Mouse (Mus musculus): Measurements from ENCODE around the gene Ankrd28. TPM values are rescaled to one million over a fixed set of nuclear protein-coding genes. Genes with fewer than 3 reads are reported as not detected.

Ankrd28 gene
- polyA plus RNA-seq, 1 experiment from 2014 or later: 20.1 TPM

GRCm38 (mm10) chr14:31709343-31709742, 121.1 kb downstream of the Ankrd28 start:
- WGBS (ENCODE audit: missing documents): 78% methylated on average over 1 of the region's 1 CpGs
- peaks cover 48% of the 10 kb centered on the region for H3K36me3 ChIP-seq (ENCODE audit: inconsistent target)
- H3K79me2 ChIP-seq (ENCODE audit: inconsistent target): no peaks in the 10 kb centered on the region
- no peak overlapping the region for H3K27ac ChIP-seq
- H3K4me3 ChIP-seq (ENCODE audit: inconsistent target): no peak overlapping the region

- Histone ChIP-seq H3K4me3 (ENCODE audit: inconsistent target) (no peak overlapping the region), H3K36me3 (ENCODE audit: inconsistent target) (peaks cover 38% of the 10 kb centered on the region), H3K79me2 (ENCODE audit: inconsistent target) (no peaks in the 10 kb centered on the region), H3K27ac (no peak overlapping the region)
- 94% methylated on average over 2 of the region's 2 CpGs for WGBS (ENCODE audit: missing documents)
These were observed 130.1 kb downstream of the Ankrd28 start for GRCm38 (mm10) chr14:31700376-31700775.

- H3K36me3 ChIP-seq (ENCODE audit: inconsistent target): 0 out of 2 replicates have a peak, but pooled peaks cover 22% of the 10 kb centered on the region
- no peaks in the 10 kb centered on the region for H3K79me2 ChIP-seq (ENCODE audit: inconsistent target)
- H3K27ac ChIP-seq: no peak overlapping the region
- no peak overlapping the region for H3K4me3 ChIP-seq (ENCODE audit: inconsistent target)
- WGBS (ENCODE audit: missing documents): 86% methylated on average over 4 of the region's 4 CpGs
These were observed 132.7 kb downstream of the Ankrd28 start for GRCm38 (mm10) chr14:31697755-31698154.

- no peak overlapping the region for H3K27ac ChIP-seq
- H3K79me2 ChIP-seq (ENCODE audit: inconsistent target): no peaks in the 10 kb centered on the region
- 88% methylated on average over 3 of the region's 3 CpGs for WGBS (ENCODE audit: missing documents)
- H3K36me3 ChIP-seq (ENCODE audit: inconsistent target): 0 out of 2 replicates have a peak, but pooled peaks cover 20% of the 10 kb centered on the region
- H3K4me3 ChIP-seq (ENCODE audit: inconsistent target): no peak overlapping the region
These were observed 133.1 kb downstream of the Ankrd28 start for GRCm38 (mm10) chr14:31697346-31697745.

GRCm38 (mm10) chr14:31696985-31697303, 133.5 kb downstream of the Ankrd28 start:
- Histone ChIP-seq H3K36me3 (ENCODE audit: inconsistent target) (0 out of 2 replicates have a peak, but pooled peaks cover 19% of the 10 kb centered on the region), H3K79me2 (ENCODE audit: inconsistent target) (no peaks in the 10 kb centered on the region), H3K4me3 (ENCODE audit: inconsistent target) (no peak overlapping the region), H3K27ac (no peak overlapping the region)
- WGBS (ENCODE audit: missing documents): 66% methylated on average over 3 of the region's 3 CpGs

GRCm38 (mm10) chr14:31696206-31696984, 134.1 kb downstream of the Ankrd28 start:
- Histone ChIP-seq H3K27ac (no peak overlapping the region), H3K79me2 (ENCODE audit: inconsistent target) (no peaks in the 10 kb centered on the region), H3K36me3 (ENCODE audit: inconsistent target) (0 out of 2 replicates have a peak, but pooled peaks cover 13% of the 10 kb centered on the region), H3K4me3 (ENCODE audit: inconsistent target) (no peak overlapping the region)
- WGBS (ENCODE audit: missing documents): 42% methylated on average over 8 of the region's 9 CpGs

GRCm38 (mm10) chr14:31692536-31692935, 137.9 kb downstream of the Ankrd28 start:
- no peaks in the 10 kb centered on the region for H3K36me3 ChIP-seq (ENCODE audit: inconsistent target)

GRCm38 (mm10) chr14:31686231-31686630, 144.2 kb downstream of the Ankrd28 start:
- no peak overlapping the region for H3K27ac ChIP-seq
- WGBS (ENCODE audit: missing documents): 56% methylated on average over 1 of the region's 1 CpGs
- no peaks in the 10 kb centered on the region for H3K36me3 ChIP-seq (ENCODE audit: inconsistent target)
- H3K4me3 ChIP-seq (ENCODE audit: inconsistent target): no peak overlapping the region
- no peaks in the 10 kb centered on the region for H3K79me2 ChIP-seq (ENCODE audit: inconsistent target)

More at GRCm38 (mm10) chr14:31692536-31692935, 137.9 kb downstream of the Ankrd28 start:
- 96% methylated on average over 6 of the region's 6 CpGs for WGBS (ENCODE audit: missing documents)
- H3K4me3 ChIP-seq (ENCODE audit: inconsistent target): no peak overlapping the region
- H3K27ac ChIP-seq: no peak overlapping the region
- no peaks in the 10 kb centered on the region for H3K79me2 ChIP-seq (ENCODE audit: inconsistent target)

GRCm38 (mm10) chr14:31685680-31686079, 144.8 kb downstream of the Ankrd28 start:
- no peak overlapping the region for H3K4me3 ChIP-seq (ENCODE audit: inconsistent target)
- WGBS (ENCODE audit: missing documents): 9% methylated on average over 10 of the region's 10 CpGs
- no peaks in the 10 kb centered on the region for H3K36me3 ChIP-seq (ENCODE audit: inconsistent target)

GRCm38 (mm10) chr14:31684343-31685040, 146.0 kb downstream of the Ankrd28 start:
- H3K36me3 ChIP-seq (ENCODE audit: inconsistent target): no peaks in the 10 kb centered on the region
- under 1% methylated on average over 7 of the region's 7 CpGs for WGBS (ENCODE audit: missing documents)
- no peak overlapping the region for H3K4me3 ChIP-seq (ENCODE audit: inconsistent target)
- H3K79me2 ChIP-seq (ENCODE audit: inconsistent target): no peaks in the 10 kb centered on the region
- peak overlapping the region; percentile 71 for H3K27ac ChIP-seq

More at GRCm38 (mm10) chr14:31685680-31686079, 144.8 kb downstream of the Ankrd28 start:
- H3K27ac ChIP-seq: peak overlapping the region; percentile 71
- no peaks in the 10 kb centered on the region for H3K79me2 ChIP-seq (ENCODE audit: inconsistent target)

- WGBS (ENCODE audit: missing documents): 20% methylated on average over 1 of the region's 2 CpGs
- no peaks in the 10 kb centered on the region for H3K79me2 ChIP-seq (ENCODE audit: inconsistent target)
- peak overlapping the region; percentile 71 for H3K27ac ChIP-seq
These were observed 146.8 kb downstream of the Ankrd28 start for GRCm38 (mm10) chr14:31683610-31684009.

GRCm38 (mm10) chr14:31681931-31682555, 148.4 kb downstream of the Ankrd28 start:
- Histone ChIP-seq H3K4me3 (ENCODE audit: inconsistent target) (no peak overlapping the region), H3K36me3 (ENCODE audit: inconsistent target) (no peaks in the 10 kb centered on the region), H3K27ac (no peak overlapping the region), H3K79me2 (ENCODE audit: inconsistent target) (no peaks in the 10 kb centered on the region)
- WGBS (ENCODE audit: missing documents): 75% methylated on average over 5 of the region's 5 CpGs

More at GRCm38 (mm10) chr14:31683610-31684009, 146.8 kb downstream of the Ankrd28 start:
- H3K36me3 ChIP-seq (ENCODE audit: inconsistent target): no peaks in the 10 kb centered on the region
- H3K4me3 ChIP-seq (ENCODE audit: inconsistent target): no peak overlapping the region

GRCm38 (mm10) chr14:31681291-31681690, 149.2 kb downstream of the Ankrd28 start:
- no peak overlapping the region for H3K4me3 ChIP-seq (ENCODE audit: inconsistent target)
- H3K79me2 ChIP-seq (ENCODE audit: inconsistent target): no peaks in the 10 kb centered on the region
- no peaks in the 10 kb centered on the region for H3K36me3 ChIP-seq (ENCODE audit: inconsistent target)
- no peak overlapping the region for H3K27ac ChIP-seq
- WGBS (ENCODE audit: missing documents): 87% methylated on average over 9 of the region's 9 CpGs

- no peak overlapping the region for H3K27ac ChIP-seq
- no peak overlapping the region for H3K4me3 ChIP-seq (ENCODE audit: inconsistent target)
- H3K79me2 ChIP-seq (ENCODE audit: inconsistent target): no peaks in the 10 kb centered on the region
- H3K36me3 ChIP-seq (ENCODE audit: inconsistent target): no peaks in the 10 kb centered on the region
- WGBS (ENCODE audit: missing documents): 92% methylated on average over 2 of the region's 3 CpGs
These were observed 149.8 kb downstream of the Ankrd28 start for GRCm38 (mm10) chr14:31680656-31681055.

All from macrophage (primary cell).